Mouse (Mus musculus) small intestine, adult 2 months (tissue): ENCODE measurements around the gene Trim38.

Experiments used
- CTCF ChIP-seq: fragments of 200-500 bp; IDR thresholded peaks from 2 replicates; pipeline ENCODE4 v1.5.1; 2012; ENCODE audit warnings: low read depth, mild to moderate bottlenecking, control low read depth, inconsistent platforms, low read length, moderate library complexity, mixed read lengths; ENCODE audit not compliant: insufficient replicate concordance, insufficient read length; ENCODE audit errors: extremely low read depth
- POLR2A ChIP-seq: fragments of 200-500 bp; IDR thresholded peaks from 2 replicates; pipeline ENCODE4 v1.6.1; 2012; ENCODE audit warnings: low read depth, mild to moderate bottlenecking, control low read depth, inconsistent platforms, low read length, moderate library complexity

- TF ChIP-seq POLR2A, result no peak
- TF ChIP-seq CTCF, result no peak
Measured at GRCm38 (mm10) chr13:23729192-23729525, 40.6 kb upstream of the Trim38 start.
